Mouse (Mus musculus) ovary, adult 2 months (tissue): Measurements from ENCODE around the gene Jmjd8. TPM values are rescaled to one million over a fixed set of nuclear protein-coding genes. Genes with fewer than 3 reads are reported as not detected.

Source experiments
- polyA plus RNA-seq: library from polyadenylated mRNA; depleted of rRNA; stranded (reverse); fragments of >200 nt; gene quantifications from 2 replicates; pipeline ENCODE4 v1.2.3, GENCODE M21; 2012; rRNA removed

Gene Jmjd8
- 68.4 and 97.3 TPM in 2 replicates for polyA plus RNA-seq

DNA sequence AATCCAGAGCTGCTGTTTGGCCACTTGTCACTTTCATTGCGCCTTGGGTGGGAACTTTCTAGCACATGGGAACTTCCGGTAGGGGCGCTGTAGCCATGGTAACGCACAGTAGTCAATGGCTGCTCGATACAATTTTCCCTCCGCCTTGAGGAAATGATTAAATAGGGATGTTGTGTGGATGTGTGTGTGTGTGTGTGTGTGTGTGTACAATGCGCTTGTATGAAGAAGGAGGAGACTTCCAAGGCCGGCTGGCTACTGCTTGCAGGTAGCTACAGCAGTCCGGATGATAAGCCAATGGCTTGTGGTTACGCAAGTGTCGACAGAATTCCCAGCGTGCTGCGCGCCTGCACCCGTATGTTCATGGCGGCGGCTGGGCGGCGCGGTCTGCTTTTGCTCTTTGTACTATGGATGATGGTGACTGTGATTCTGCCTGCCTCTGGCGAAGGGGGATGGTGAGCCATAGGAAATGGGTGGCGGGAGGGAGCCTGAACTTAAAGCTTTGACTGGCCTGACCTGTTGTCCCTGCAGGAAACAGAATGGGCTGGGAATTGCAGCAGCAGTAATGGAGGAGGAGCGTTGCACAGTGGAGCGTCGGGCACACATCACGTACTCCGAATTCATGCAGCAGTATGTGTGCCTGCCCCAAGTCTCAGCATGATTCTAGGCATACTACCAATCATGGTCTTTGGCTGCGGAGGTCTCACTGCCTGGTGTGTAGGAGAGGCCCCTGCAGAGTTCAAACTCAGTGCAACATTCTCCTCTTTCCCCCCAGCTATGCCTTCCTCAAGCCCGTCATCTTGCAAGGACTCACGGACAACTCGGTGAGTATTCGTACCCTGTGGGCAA, at the start of gene Jmjd8:
Gene Jmjd8 (plus strand): TSS at position 156 of the 846 bp plus-strand sequence.

DNA sequence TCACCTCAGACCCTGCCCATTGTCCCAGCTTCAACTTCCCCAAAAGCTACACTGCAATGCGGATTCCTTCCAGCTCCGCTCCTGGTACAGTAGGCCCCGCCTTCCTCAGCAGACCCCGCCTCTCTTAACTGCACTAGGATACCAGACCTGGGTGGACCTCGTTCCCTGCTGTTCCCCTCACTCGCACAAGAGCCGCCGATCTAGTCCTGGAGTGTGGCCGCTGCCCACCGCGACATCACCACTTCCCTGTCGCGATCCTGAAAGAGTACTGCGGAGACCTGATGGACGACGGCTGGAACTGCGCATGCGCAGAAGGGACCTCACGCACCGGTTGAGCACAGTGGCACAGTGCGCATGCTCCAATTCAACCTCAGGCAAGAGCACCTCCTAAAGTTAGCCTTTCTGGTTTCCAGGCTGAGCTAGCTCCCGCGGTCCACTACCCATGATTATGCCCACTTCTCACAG, 43.4 kb upstream of the Jmjd8 start, which contains the start of gene Haghl:
Gene Haghl (minus strand): TSS at position 393 of the 465 bp plus-strand sequence.

DNA sequence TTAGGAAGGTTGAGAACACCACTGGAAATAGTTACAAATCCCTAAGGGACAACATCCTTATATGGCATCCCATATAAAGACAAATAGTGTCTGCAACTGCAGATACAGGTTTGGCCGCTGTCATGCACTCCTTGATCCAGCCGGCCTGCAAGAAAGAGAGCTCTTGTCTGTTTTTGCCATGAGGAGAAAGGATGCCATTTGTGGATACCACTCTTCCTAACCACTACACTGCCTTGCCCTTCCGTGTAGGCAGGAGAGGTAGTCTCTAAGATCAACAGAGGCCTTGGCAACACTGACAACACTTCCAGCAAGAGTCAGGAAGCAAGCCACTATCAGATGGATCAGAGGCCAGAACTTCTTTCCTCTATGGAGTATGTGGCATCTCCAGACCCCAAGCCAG, 42.4 kb upstream of the Jmjd8 start, which contains the start of gene Ccdc78:
Gene Ccdc78 (plus strand): TSS at position 301 of the 400 bp plus-strand sequence.

DNA sequence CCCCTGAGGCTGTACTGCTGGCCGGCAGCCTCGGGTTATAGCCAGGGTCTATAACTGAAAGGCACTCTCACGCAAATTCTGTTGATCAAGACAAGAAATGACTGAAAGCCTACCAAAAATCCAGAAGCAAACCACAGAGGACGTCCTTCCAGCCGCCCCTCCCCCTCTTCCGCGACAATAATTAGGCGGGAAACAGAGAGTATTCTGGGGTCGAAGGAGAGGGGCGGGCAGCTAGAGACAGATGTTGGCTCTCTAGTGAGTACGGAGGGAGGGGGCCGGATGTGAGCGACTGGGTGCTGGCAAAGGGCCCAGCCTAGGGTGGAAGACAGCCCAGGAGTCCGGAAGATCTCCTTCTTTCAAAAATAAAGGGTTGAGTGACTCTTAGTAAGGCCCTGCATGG, 36.1 kb upstream of the Jmjd8 start, which contains the start of gene Fam173a:
Gene Fam173a (minus strand): TSS at position 287 of the 400 bp plus-strand sequence.

DNA sequence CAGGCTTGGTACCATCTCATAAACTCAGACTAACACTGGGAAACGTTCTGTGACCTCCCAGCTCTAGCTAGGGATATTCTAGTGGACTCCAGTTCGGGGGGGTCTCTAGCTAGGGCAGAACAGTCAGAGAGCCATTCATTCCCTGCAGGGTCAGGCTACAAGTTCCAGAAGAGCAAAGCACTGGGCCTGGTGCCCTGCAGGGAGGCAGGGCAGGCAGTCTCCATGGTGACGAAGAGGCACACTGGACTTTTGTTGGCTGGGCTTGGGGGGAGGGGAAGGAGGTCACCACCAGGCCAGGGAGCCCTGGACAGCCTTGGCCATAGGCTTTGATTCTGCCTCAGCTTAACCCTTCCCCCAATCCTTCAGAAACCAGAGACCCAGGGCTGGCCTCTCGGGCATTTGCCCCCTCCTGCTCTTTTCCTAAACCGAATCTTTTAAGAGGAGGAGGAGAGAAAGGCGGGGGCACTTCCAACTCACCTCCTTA, 33.0 kb upstream of the Jmjd8 start, which contains the start of gene AC134908.4:
Gene AC134908.4 (minus strand): TSS at position 51 of the 484 bp plus-strand sequence.

DNA sequence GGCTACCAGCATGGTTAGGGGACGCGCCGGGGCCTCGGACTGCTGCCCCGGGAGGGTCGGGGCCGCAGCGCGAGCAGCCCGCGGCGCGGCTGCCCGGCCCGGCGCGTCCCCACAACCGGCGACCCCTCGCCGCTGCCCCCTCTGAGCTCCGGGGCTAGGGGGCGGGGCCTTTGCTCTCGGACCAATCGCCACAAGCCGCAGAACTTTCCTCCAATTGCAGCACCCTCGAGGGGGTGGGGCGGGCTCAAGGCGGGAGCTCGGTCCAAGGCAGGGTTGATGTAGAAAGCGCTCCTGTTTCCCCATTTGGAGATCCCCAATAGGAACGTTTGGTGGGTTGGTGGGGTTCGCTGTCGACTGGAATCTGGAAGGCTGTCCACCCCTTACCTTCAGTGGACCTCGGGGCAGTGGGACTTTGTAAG, 31.7 kb upstream of the Jmjd8 start, which contains the start of gene Metrn:
Gene Metrn (minus strand): TSS at position 186 of the 419 bp plus-strand sequence.

DNA sequence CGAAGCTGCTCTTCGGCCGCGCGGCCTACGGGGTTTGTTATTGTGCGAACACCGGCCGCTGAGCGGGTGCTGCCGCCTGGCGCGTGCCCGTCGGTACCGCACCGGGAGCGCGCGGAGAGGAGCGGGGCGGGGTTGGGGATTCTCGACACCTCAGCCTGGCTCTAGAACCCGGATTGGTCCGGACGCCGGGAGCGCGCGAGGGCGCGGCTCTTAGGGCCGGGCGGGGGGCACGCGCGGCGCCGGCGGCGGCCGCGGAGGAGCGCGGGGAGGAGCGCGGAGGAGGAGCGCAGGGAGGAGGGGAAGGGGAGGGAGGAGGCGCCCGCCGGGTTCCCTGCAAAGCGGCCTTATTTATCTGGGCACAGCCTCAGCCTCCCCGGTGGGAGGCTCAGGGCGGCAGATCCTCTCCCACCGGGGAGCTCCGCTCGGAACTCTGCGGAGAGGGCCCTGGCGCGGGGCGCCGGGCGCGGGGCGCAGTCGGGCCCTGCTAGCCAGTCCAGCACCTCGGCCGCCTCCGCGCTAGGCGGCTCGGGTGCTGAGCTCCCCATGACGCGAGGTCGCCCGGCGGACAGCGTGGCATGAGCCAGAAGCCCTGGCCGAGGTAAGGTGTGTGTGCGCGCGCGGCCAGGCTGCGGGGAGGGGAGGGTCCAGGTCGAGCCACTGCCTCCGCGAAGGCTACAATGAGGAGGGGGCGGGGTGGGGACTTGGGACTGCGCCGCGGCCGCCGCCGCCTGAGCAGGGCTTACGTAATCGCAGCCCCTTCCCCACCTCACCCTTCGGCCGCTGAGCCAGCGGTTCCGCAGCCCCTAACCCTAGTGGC, 19.7 kb upstream of the Jmjd8 start, which contains the start of gene Fbxl16:
Gene Fbxl16 (plus strand): TSS at position 297 of the 817 bp plus-strand sequence.

DNA sequence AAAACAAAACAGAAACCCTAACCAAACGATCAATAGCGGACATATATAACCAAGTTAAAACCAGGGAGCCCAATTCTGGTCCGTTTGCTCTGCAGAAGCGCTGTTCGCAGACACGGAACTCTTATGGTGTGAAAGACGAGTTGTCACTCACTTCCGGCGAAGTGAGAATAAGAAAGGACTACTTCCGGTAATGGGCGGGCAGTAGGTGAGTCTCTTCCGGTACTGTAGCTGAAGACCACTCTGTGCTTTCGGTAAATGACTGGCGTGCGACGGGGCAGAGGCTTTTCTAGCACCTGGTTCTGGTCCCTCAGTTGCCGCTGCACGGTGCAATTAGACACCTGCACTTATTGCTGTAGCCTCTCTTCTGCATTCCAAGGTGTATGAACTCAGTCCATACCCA, 5.2 kb upstream of the Jmjd8 start, which contains the start of gene Wdr24:
Gene Wdr24 (plus strand): TSS at position 176 of the 400 bp plus-strand sequence.

DNA sequence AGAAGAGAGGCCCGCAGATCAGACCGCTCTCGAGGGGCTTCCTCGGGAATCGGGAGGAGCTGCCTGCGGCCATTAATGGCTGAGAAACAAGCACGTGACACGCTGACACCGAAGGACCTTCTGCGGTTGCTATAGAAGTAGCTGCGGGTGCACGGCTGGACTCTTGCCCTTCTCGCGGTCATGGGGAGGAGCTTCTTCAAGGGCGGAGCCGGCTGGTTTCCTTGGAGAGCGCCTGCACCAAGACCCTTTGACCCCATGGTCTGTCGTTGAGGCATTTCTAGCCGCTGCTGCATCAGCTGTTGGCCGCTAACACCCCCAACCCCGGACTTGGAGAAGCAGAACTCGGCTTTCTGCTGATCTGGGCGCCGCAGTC, 4.6 kb downstream of the Jmjd8 start, which contains the start of gene Stub1:
Gene Stub1 (minus strand): TSS at position 114 of the 373 bp plus-strand sequence.

DNA sequence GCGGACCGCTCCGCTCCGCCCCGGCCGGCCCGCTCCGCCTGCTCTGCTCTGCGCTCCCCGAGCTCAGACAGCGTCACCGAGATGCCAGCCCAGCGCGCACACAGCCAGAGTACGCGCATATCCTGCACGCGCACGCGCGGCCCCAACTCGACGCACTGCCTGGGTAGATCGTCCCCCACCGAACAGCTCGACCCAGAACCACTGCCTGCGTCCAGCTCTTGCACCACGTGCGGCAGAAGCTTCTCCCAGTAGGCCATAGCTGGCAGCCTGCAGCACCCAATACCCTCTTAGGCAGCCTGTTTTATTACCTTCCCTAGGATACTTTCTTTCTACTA, 8.4 kb downstream of the Jmjd8 start, which contains the start of gene Rhbdl1:
Gene Rhbdl1 (minus strand): TSS at position 220 of the 335 bp plus-strand sequence.

DNA sequence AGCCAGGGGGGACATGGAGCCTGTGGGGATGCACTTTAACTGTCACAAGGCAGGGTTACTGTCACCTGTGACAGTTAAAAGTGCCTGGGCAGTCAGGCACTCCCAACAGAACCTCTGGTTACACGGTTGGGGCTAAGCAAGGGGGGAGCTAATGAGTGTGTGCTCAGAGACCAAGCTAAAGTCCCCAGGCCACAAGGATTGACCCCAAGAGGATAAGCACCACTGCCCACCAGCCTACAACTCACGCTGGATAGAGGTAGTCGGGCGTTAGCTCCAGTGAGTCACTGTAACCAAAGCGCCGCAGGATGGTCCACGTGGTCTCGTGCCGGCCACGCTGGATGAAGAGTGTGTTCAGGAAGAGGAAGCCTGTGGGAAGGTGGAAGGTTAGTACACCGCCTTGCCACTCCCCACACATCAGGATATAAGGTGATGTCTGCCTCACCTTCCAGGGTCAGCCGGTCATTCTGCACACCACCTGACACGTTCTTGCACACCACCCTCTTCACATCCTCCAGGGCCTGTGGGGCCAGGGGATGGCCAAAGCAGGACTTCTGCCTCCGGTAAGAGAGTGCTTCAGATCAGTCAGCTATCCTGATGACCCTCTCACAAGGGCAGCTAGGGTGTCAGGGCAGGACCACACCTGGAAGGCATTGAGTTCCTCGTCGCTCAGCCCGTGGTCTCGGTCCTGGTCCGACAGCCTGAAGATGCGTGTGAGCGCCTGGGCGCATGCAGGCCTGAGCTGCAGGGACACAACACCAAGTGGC, 12.6 kb downstream of the Jmjd8 start, which contains the start of gene Gm20683:
Gene Gm20683 (minus strand): TSS at position 647 of the 764 bp plus-strand sequence.

DNA sequence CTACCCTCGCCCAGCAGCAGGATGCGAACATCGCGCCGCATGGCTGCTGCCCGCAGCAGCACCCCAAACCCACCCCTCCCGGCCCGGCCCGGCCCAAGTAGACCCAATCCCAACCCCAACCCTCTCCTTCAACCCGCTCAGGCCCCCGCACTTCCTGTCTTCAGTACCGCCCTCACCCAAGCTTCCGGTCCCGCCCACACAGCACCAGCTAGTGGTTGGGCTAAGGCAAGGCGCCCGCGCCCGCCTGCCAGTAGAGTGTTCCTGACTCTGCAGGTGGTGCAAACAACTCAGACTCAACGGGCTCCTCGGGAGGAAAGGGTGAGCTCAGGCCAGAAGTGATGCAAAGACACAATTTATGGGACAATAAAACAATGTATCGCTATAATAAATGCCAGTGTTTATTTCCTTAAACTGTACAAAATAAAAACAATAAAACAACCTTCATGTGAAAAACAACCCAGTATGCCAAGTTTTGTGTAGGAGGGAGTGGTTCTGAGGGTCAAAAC, 15.8 kb downstream of the Jmjd8 start, which contains the start of gene Rhot2:
Gene Rhot2 (minus strand): TSS at position 456 of the 506 bp plus-strand sequence.

DNA sequence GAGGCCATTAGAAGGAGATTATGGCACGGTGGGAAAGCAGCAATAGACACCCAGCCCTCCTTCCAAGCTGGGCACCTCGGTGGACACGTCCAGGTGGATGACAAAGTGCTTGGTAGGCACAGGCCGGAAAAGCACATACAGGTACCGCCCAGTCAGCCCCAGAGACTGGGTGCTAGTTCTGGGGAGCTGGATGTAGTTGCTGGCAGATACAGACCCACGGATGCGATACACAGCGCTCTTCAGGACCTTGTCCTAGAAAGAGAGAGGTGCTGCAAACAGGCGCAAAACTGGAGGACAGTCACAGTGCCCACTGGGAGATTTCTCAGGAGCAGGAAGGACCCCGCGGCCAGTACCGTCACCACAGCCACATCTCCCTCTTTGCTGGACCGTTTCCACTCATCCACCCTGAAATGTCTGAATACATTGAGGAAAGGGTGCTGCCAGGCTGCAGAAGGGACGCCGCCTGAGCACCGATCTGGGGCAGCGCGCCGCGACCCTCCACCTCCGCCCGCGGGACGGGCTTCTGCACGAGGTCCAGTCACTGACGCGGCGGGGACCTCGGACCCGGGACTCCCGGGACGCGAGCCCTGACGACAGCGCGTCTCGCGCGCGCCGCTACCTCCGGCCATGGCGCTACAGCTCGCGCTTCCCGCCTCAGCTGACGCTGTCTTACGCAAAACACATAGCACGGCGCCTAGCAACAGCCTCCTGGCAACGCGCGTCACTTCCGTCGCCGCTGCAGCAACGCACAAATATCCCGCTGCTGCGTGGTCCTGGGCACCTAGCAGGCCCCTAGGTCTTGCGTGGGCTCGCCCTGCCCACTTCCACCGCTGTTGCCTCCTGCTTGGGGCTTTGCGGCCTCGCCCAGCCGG, 32.4 kb downstream of the Jmjd8 start, which contains the start of gene Wdr90:
Gene Wdr90 (minus strand): TSS at position 670 of the 872 bp plus-strand sequence.

DNA sequence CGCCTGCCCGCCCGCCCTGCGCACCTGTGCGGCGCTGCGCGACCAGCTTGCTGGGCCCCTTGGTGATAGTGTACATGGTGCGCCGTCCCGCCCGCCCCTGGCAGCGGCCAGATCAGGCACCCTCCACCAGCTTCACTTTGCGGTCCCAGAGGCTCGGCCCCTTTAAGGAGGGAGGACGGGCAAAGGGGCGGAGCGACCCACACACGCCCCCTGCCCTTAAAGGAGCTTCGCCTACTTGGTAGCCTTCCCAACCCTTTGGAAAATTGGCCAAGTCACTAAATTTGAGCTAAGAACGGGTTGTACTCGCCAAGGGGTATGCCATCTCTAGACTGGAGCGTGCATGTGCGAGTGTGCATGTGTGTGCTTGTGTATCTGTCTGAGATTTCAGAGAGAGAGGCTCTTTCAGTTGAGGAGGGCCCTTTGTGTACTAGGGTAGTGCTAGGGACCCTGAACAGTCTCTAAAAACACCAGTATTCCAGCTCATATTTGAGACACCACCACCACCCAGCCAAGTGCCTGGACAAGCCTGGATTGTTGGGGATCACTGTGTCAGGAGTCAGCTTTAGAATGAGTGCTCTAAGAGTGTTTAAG, 40.0 kb downstream of the Jmjd8 start, which contains the start of gene Mcrip2:
Gene Mcrip2 (minus strand): TSS at position 164 of the 591 bp plus-strand sequence.

DNA sequence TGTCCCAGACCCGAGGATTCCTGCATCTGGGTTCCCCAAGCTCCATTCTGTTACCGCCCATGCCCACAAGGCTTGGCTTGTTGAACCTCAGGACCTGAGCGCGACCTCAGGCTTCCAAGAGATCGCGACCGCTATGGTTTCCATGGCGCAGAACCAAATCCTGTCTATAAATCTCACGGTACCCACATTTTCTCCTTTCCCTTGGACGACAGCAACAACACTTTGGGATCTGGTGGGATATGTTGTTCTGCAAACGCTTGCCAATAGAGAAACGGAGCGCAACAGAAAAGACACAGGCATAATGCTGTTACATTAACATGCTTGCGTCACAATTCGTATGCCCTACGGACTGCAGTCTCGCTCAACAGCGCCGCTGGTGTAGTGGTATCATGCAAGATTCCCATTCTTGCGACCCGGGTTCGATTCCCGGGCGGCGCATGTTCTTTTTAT, 46.1 kb downstream of the Jmjd8 start, which contains the start of gene Mettl26:
Gene Mettl26 (plus strand): TSS at position 354 of the 450 bp plus-strand sequence.

DNA sequence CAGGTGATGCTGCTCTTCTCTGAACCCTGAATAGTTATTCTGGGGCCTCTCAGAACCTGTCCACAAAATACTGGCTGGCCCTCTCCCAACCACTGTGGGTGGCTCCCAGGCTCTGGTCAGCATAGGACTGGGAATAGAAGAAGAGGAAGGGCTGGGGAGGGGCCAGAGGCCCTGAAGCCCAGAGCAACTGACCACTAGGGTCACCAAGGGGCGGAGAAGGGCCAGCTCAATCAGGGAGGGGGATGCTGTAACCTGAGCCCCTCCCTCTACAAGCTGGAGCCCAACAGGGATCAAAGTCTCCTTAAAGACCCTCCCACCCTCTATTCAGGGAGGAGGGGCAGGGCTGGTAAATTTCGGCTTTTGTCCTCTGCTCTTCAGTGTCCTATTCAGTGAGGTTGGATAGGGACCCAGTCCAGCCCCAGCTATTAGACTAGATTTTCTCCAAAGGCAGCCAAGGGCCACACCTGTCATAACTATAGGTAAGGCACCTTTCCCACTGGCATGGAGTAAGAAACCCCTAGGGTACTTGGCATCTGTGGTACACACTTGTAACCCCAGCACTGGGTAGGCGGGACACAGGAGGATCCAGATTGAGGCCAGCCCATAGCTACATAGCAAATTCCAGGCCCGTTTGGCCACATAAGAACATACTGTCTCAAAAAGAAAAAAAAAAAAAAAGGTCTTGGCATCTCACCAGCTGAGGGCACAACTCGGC, 51.7 kb downstream of the Jmjd8 start, which contains the start of gene Wfikkn1:
Gene Wfikkn1 (minus strand): TSS at position 663 of the 715 bp plus-strand sequence.

